Mouse (Mus musculus): ENCODE data around the gene Gm12355.

GRCm38 (mm10) chr11:98668984-98669383 lies 43.5 kb upstream of the Gm12355 start:
- TF ChIP-seq CTCF (IDR thresholded peaks at IDR 0.05; ENCODE audit: borderline replicate concordance, insufficient read depth, low read length) (no peak), POLR2A (IDR thresholded peaks at IDR 0.05; ENCODE audit: low read depth, low read length) (no peak)

All from embryonic fibroblast, embryonic 13.5 days (primary cell).